Mouse (Mus musculus): ENCODE measurements around the gene Pglyrp4. TPM values are rescaled to one million over a fixed set of nuclear protein-coding genes. Genes with fewer than 3 reads are reported as not detected.

Pglyrp4 gene
- polyA plus RNA-seq, 1 experiment from 2014 or later: not detected

Other genes with a start within 250 kb of the Pglyrp4 start
- gene Snapin, start 235.9 kb upstream of the Pglyrp4 start, polyA plus RNA-seq (2015; fragmentation: Nextera tagmentation; extraction: Ambion mirVana): 90.1 and 93.1 TPM in 2 replicates
- 173 and 176 TPM in 2 replicates for gene Chtop, start 217.4 kb upstream of the Pglyrp4 start, polyA plus RNA-seq (2015; fragmentation: Nextera tagmentation; extraction: Ambion mirVana)
- 19.9 and 23.6 TPM in 2 replicates for gene S100a1, start 212.5 kb upstream of the Pglyrp4 start, polyA plus RNA-seq (2015; fragmentation: Nextera tagmentation; extraction: Ambion mirVana)
- 11.8 and 13.9 TPM in 2 replicates for gene S100a13, start 212.5 kb upstream of the Pglyrp4 start, polyA plus RNA-seq (2015; fragmentation: Nextera tagmentation; extraction: Ambion mirVana)
- 0.29 TPM in 1 of 2 replicates, not detected in the other for gene S100a14, start 200.1 kb upstream of the Pglyrp4 start, polyA plus RNA-seq (2015; fragmentation: Nextera tagmentation; extraction: Ambion mirVana)
- 41.8 and 44.3 TPM in 2 replicates for gene S100a16, start 189.7 kb upstream of the Pglyrp4 start, polyA plus RNA-seq (2015; fragmentation: Nextera tagmentation; extraction: Ambion mirVana)
- gene S100a3, start 166.3 kb upstream of the Pglyrp4 start, polyA plus RNA-seq (2015; fragmentation: Nextera tagmentation; extraction: Ambion mirVana): 1.4 and 2.7 TPM in 2 replicates
- gene S100a2, start 136.7 kb upstream of the Pglyrp4 start, polyA plus RNA-seq (2015; fragmentation: Nextera tagmentation; extraction: Ambion mirVana): not detected in 2 replicates
- gene Gm42674, start 125.0 kb upstream of the Pglyrp4 start, polyA plus RNA-seq (2015; fragmentation: Nextera tagmentation; extraction: Ambion mirVana): not detected in 2 replicates
- gene S100a4, start 123.1 kb upstream of the Pglyrp4 start, polyA plus RNA-seq (2015; fragmentation: Nextera tagmentation; extraction: Ambion mirVana): 1.0 and 1.2 TPM in 2 replicates
- not detected in 2 replicates for gene S100a5, start 118.4 kb upstream of the Pglyrp4 start, polyA plus RNA-seq (2015; fragmentation: Nextera tagmentation; extraction: Ambion mirVana)
- 24.1 and 33.1 TPM in 2 replicates for gene S100a6, start 114.0 kb upstream of the Pglyrp4 start, polyA plus RNA-seq (2015; fragmentation: Nextera tagmentation; extraction: Ambion mirVana)
- not detected in 2 replicates for gene S100a7a, start 72.9 kb upstream of the Pglyrp4 start, polyA plus RNA-seq (2015; fragmentation: Nextera tagmentation; extraction: Ambion mirVana)
- gene S100a8, start 57.9 kb upstream of the Pglyrp4 start, polyA plus RNA-seq (2015; fragmentation: Nextera tagmentation; extraction: Ambion mirVana): 7.4 and 7.5 TPM in 2 replicates
- gene S100a9, start 31.2 kb upstream of the Pglyrp4 start, polyA plus RNA-seq (2015; fragmentation: Nextera tagmentation; extraction: Ambion mirVana): 3.6 and 4.7 TPM in 2 replicates
- gene Gm5849, start 51.0 kb downstream of the Pglyrp4 start, polyA plus RNA-seq (2015; fragmentation: Nextera tagmentation; extraction: Ambion mirVana): not detected in 2 replicates